Mouse (Mus musculus) intestine, embryonic 14.5 days (tissue): ENCODE data around the gene Olfr983. TPM values are rescaled to one million over a fixed set of nuclear protein-coding genes. Genes with fewer than 3 reads are reported as not detected.

ENCODE experiments used
- ATAC-seq: fragments of 200-750 bp; cut with Nextera tagmentation; replicated peaks from 2 replicates; pipeline ENCODE4 v1.8.0; 2017; ENCODE audit warnings: low read depth, moderate number of reproducible peaks, moderate TSS enrichment, moderate library complexity; ENCODE audit not compliant: low FRiP score, low TSS enrichment
- DNase-seq: peaks from one replicate; pipeline ENCODE4 v3.0.0-alpha.2; 2018; ENCODE audit warnings: low spot score
- H3K27ac ChIP-seq: fragments of 300-500 bp; sonication (generic); 2 replicates; pipeline ENCODE4 v1.5.1; 2014; ENCODE audit warnings: low read depth, mild to moderate bottlenecking, control low read depth
- H3K27me3 ChIP-seq: fragments of 300-500 bp; sonication (generic); replicated peaks from 2 replicates; pipeline ENCODE4 v1.6.1; 2014; ENCODE audit warnings: low read length, control low read depth; ENCODE audit not compliant: control insufficient read depth, insufficient read depth
- H3K36me3 ChIP-seq: fragments of 300-500 bp; sonication (generic); 2 replicates; pipeline ENCODE4 v1.6.1; 2014; ENCODE audit warnings: low read length, control low read depth; ENCODE audit not compliant: control insufficient read depth, insufficient read depth
- H3K4me1 ChIP-seq: fragments of 300-500 bp; sonication (generic); replicated peaks from 2 replicates; pipeline ENCODE4 v1.6.1; 2014; ENCODE audit warnings: low read length, control low read depth, mixed read lengths; ENCODE audit not compliant: control insufficient read depth, insufficient read depth
- H3K4me2 ChIP-seq: fragments of 300-500 bp; sonication (generic); 2 replicates; pipeline ENCODE4 v1.6.1; 2014; ENCODE audit warnings: low read length
- H3K4me3 ChIP-seq: fragments of 300-500 bp; sonication (generic); 2 replicates; pipeline ENCODE4 v1.5.1; 2014; ENCODE audit warnings: low read depth, low read length, control low read depth, mixed read lengths
- H3K9ac ChIP-seq: fragments of 300-500 bp; sonication (generic); 2 replicates; pipeline ENCODE4 v1.6.1; 2014; ENCODE audit warnings: mild to moderate bottlenecking, low read length
- H3K9me3 ChIP-seq: fragments of 300-500 bp; sonication (generic); 2 replicates; pipeline ENCODE4 v1.6.1; 2016; ENCODE audit warnings: low read length, control low read depth; ENCODE audit not compliant: control insufficient read depth
- WGBS: fragments of 180-500 bp; shearing (Covaris S2); extraction: QIAGEN DNeasy Blood & Tissue Kit; methylation state at CpG from one replicate; pipeline ENCODE4 v1.1.7; 2014; 5-methylcytosine and 5-hydroxymethylcytosine counted together
- polyA plus RNA-seq: library from polyadenylated mRNA; unstranded; fragments of >200 nt; fragmentation: Nextera tagmentation; extraction: Ambion mirVana; gene quantifications from 2 replicates; pipeline ENCODE4 v1.2.1, GENCODE M21; 2014

Olfr983 gene
- polyA plus RNA-seq, 1 experiment from 2014 or later: not detected

DNA sequence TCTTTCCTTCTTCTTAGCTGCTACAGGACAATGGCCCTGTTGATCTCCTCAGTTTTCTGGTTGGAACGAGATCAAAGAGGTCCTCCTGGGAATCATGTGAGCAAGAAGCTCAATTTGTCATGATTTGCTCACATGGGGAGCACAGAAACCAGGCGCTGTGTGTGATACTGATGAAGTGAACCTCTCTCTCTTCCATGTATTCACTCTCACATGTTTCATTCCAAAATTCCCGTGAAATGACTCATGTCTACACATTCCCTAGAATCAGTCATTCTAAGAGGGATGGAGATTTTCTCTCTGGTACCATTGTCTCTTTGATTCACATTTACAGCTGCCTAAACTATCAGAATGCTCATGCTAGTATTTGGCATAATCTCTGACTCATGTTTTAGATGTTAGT is 1.4 kb upstream of the Olfr983 start:
- no peaks in the 10 kb centered on the region for H3K36me3 ChIP-seq
- DNase-seq: no peak
- H3K9me3 ChIP-seq: no peaks in the 10 kb centered on the region
- no peak overlapping the region for H3K4me3 ChIP-seq
- ATAC-seq: no peak
- no peaks in the 10 kb centered on the region for H3K27me3 ChIP-seq
- no peak overlapping the region for H3K9ac ChIP-seq
- no peaks in the 10 kb centered on the region for H3K4me1 ChIP-seq
- 65% methylated on average over 3 of the region's 3 CpGs for WGBS
- no peak overlapping the region for H3K27ac ChIP-seq
- no peak overlapping the region for H3K4me2 ChIP-seq

DNA sequence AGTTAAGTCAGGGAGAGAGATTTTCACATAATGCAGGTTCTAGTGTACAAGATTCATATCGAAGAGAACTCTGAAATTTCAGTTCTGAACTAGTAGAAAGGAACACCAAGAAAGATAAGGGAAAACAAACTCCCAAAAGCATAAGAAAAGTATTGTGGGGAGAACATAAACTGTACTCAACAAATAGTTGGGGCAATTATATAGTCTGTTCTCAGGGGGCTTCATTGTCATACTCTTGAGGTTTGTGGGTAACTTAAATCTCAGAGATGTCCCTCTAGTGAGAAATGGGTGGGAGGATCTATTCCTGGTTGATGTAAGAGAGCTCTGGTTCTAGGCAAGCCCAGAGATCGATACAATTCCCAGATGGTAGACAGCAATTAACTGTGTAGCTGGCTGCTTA is 19.9 kb downstream of the Olfr983 start, which contains the start of gene Olfr982:
Olfr982 (plus strand) TSS at position 301 of the 400 bp plus-strand sequence.
- Histone ChIP-seq H3K4me1 (no peaks in the 10 kb centered on the region), H3K27ac (no peak within 1 kb of the TSS), H3K4me3 (no peak within 1 kb of the TSS), H3K9me3 (no peaks in the 10 kb centered on the region), H3K36me3 (no peaks in the 10 kb centered on the region), H3K9ac (no peak within 1 kb of the TSS), H3K27me3 (no peaks in the 10 kb centered on the region), H3K4me2 (no peak within 1 kb of the TSS)
- ATAC-seq (no peak), DNase-seq (no peak)
- 82% methylated on average over 2 of the region's 2 CpGs for WGBS

DNA sequence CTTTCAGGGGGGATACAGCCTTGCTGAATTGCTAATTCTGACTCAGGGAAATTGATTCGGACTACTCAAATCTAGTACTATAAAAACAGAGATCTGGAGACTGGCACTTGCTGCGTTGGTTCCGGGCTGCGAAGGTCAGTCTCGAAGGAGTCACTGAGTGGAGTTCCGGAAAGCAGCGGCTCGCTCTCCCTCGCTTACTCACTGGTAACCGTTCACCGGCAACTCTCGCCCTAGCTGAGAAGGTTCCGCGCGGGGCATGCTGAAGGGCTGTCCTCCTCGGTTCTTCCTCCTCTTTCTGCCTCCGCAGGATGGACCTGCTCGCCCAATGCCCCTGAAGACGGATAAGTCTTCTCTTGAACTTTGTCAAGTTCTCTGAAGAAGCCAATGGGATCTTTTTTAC is 43.3 kb downstream of the Olfr983 start:
- Histone ChIP-seq H3K27me3 (no peaks in the 10 kb centered on the region), H3K4me1 (no peaks in the 10 kb centered on the region), H3K4me2 (no peak overlapping the region), H3K27ac (no peak overlapping the region), H3K9me3 (no peaks in the 10 kb centered on the region), H3K4me3 (no peak overlapping the region), H3K9ac (no peak overlapping the region), H3K36me3 (no peaks in the 10 kb centered on the region)
- ATAC-seq (no peak), DNase-seq (no peak)
- 94% methylated on average over 19 of the region's 19 CpGs for WGBS

Other genes starting within 250 kb of the Olfr983 start
- not detected in 2 replicates for gene Olfr972, start 227.2 kb downstream of the Olfr983 start, polyA plus RNA-seq
- not detected in 2 replicates for gene Olfr229, start 186.3 kb downstream of the Olfr983 start, polyA plus RNA-seq
- not detected in 2 replicates for gene Olfr974, start 156.1 kb downstream of the Olfr983 start, polyA plus RNA-seq
- not detected in 2 replicates for gene Olfr975, start 141.5 kb downstream of the Olfr983 start, polyA plus RNA-seq
- not detected in 2 replicates for gene Olfr976, start 132.5 kb downstream of the Olfr983 start, polyA plus RNA-seq
- not detected in 2 replicates for gene Olfr978, start 101.5 kb downstream of the Olfr983 start, polyA plus RNA-seq
- gene Olfr979, start 90.1 kb downstream of the Olfr983 start, polyA plus RNA-seq: not detected in 2 replicates
- not detected in 2 replicates for gene Olfr980, start 84.0 kb downstream of the Olfr983 start, polyA plus RNA-seq
- not detected in 2 replicates for gene Olfr981, start 72.1 kb downstream of the Olfr983 start, polyA plus RNA-seq
- not detected in 2 replicates for gene Olfr982, start 19.8 kb downstream of the Olfr983 start, polyA plus RNA-seq
- gene Olfr984, start 20.6 kb upstream of the Olfr983 start, polyA plus RNA-seq: not detected in 2 replicates
- gene Olfr985, start 36.6 kb upstream of the Olfr983 start, polyA plus RNA-seq: not detected in 2 replicates
- gene Tmem225, start 54.5 kb upstream of the Olfr983 start, polyA plus RNA-seq: not detected in 2 replicates
- not detected in 2 replicates for gene Olfr986, start 87.3 kb upstream of the Olfr983 start, polyA plus RNA-seq
- 5.0 and 5.4 TPM in 2 replicates for gene Zfp202, start 98.7 kb upstream of the Olfr983 start, polyA plus RNA-seq
- 6.9 and 9.1 TPM in 2 replicates for gene Scn3b, start 175.6 kb upstream of the Olfr983 start, polyA plus RNA-seq